Comparison of ENCODE assay signal across 10 mouse cellular contexts in the genomic region with DNA sequence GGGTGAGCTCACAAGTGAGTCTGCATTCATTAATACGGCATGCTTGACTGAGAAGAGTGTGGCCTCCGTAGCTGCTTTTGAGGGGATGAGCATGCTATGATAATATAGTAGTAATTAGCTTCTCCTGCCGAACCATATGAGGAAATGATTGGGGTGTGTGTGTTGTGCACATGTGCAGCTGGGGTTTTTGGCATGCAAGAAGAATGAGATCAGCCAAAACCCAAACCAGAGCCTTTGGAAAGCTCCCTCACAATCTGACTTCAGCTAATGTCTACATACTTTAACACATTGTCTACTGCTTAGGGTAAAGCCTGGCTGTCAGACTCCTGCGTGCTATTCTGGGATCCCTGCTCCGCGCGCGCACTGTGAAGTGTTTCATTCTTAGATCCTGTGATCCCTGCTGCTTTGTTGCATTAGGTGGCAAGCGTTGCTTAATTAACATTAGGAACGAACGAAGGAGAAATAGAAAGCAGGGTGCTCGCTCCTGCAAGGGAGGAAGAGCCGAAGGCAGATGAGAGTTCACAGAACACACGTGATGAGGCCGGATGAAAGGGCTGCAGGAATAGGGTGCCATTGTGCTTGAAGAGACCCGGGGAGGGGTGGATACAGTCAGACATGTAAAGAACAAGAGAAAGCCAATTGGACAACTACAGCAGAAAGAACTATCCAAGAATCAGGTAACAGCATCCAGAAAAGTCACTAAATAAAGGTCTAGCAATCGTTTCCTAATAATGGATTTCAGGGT.
DNase-seq lines count a peak whose midpoint lies in the region; ATAC-seq and TF ChIP-seq lines count a peak whose summit lies in the region.
"Had no signal": no experiment of that assay in that cellular context is flagged by ENCODE, and none has a peak within 500 bp of the region (broad histone marks: within the 10 kb centered on the region; RNA-seq: fewer than 3 reads in every experiment).

No protein-coding gene starts in this region.

- WGBS in heart, adult 2 months, result 48% methylated on average over 17 of the region's 17 CpGs
- 42% methylated on average over 17 of the region's 17 CpGs for WGBS in heart, embryonic 13.5 days
- 47% methylated on average over 17 of the region's 17 CpGs for WGBS in midbrain, embryonic 12.5 days

- intact Hi-C loops in heart, adult 2 months (cut with DNase I), result no loop called here
- intact Hi-C loops in heart, postnatal 25 days (cut with DNase I), result no loop called here

- no peak overlapping the region for H3K9ac ChIP-seq in heart, adult 2 months (ENCODE audit: low read depth, low read length)
- H3K9ac ChIP-seq in heart, embryonic 13.5 days, result peak overlapping the region; percentile 76
- H3K9ac ChIP-seq in midbrain, embryonic 12.5 days (replicated peaks), result 0 out of 2 replicates have a peak overlapping the region, but pooled peaks have one; percentile 34
- H3K9ac ChIP-seq: liver, embryonic 14.5 days had no signal

- no peaks in the 10 kb centered on the region; the same call in 1 of the 2 replicates for H3K4me1 ChIP-seq in heart, adult 2 months (ENCODE audit: control insufficient read depth, insufficient read depth, low read length)
- peaks cover 50% of the 10 kb centered on the region for H3K4me1 ChIP-seq in heart, embryonic 13.5 days
- peaks cover 42% of the 10 kb centered on the region for H3K4me1 ChIP-seq in midbrain, embryonic 12.5 days

- no peak overlapping the region for H3K27ac ChIP-seq in heart, adult 2 months
- peak overlapping the region; percentile 92 for H3K27ac ChIP-seq in heart, embryonic 13.5 days (replicated peaks)
- peak overlapping the region; percentile 68 for H3K27ac ChIP-seq in midbrain, embryonic 12.5 days (replicated peaks)
- H3K27ac ChIP-seq: liver, embryonic 14.5 days had no signal

- peak overlapping the region; percentile 67 for H3K4me2 ChIP-seq in heart, embryonic 13.5 days
- peak overlapping the region; percentile 27 for H3K4me2 ChIP-seq in midbrain, embryonic 12.5 days (replicated peaks)

- H3K79me2 ChIP-seq in heart, adult 2 months (replicated peaks; ENCODE audit: control insufficient read depth, insufficient read depth, low read length), result no peaks in the 10 kb centered on the region

- H3K4me3 ChIP-seq in heart, adult 2 months, result 0 out of 2 replicates have a peak overlapping the region, but pooled peaks have one; percentile 17
- peak overlapping the region; percentile 36 for H3K4me3 ChIP-seq in heart, embryonic 13.5 days
- H3K4me3 ChIP-seq in midbrain, embryonic 12.5 days, result no peak overlapping the region

- no peak; the same call in 1 of the 2 replicates for ATAC-seq in heart, embryonic 13.5 days (ENCODE audit: extremely low read depth, insufficient number of reproducible peaks, low FRiP score, low TSS enrichment)
- ATAC-seq in midbrain, embryonic 12.5 days (ENCODE audit: low FRiP score, low read depth), result peak; percentile 27; the same call in 1 of the 2 replicates
- no peak for ATAC-seq in megakaryocyte progenitor cell, adult 5-6 weeks (replicated peaks; ENCODE audit: poor library complexity)

- H3K27me3 ChIP-seq in heart, adult 2 months (ENCODE audit: control insufficient read depth, insufficient read depth, low read length), result no peaks in the 10 kb centered on the region
- no peaks in the 10 kb centered on the region for H3K27me3 ChIP-seq in heart, embryonic 13.5 days (replicated peaks)
- H3K27me3 ChIP-seq in midbrain, embryonic 12.5 days, result no peaks in the 10 kb centered on the region
- H3K27me3 ChIP-seq: CH12.LX had no signal

- TF ChIP-seq CTCF in heart, adult 2 months (IDR thresholded peaks at IDR 0.05), result no peak

- TF ChIP-seq POLR2A in heart, adult 2 months (IDR thresholded peaks at IDR 0.05; ENCODE audit: insufficient read depth, low read depth, low read length), result no peak

- DNase-seq in heart, adult 2 months, result peak; percentile 15 to 34
- DNase-seq in heart, postnatal 25 days (ENCODE audit: low spot score), result no peak
- peak; percentile 59 for DNase-seq in brain, adult 2 months (ENCODE audit: low read depth, low spot score)
- DNase-seq in thymus, adult 18-20 months, result no peak
- no peak for DNase-seq in adrenal gland, postnatal 14 days

- TF ChIP-seq EP300 in heart, adult 2 months (IDR thresholded peaks at IDR 0.05; ENCODE audit: insufficient read depth, low read depth, low read length), result no peak

- no peaks in the 10 kb centered on the region for H3K36me3 ChIP-seq in heart, adult 2 months (ENCODE audit: control insufficient read depth, insufficient read depth, low read length)
- no peaks in the 10 kb centered on the region for H3K36me3 ChIP-seq in heart, embryonic 13.5 days
- no peaks in the 10 kb centered on the region for H3K36me3 ChIP-seq in midbrain, embryonic 12.5 days

- H3K9me3 ChIP-seq in heart, embryonic 13.5 days, result no peaks in the 10 kb centered on the region
- no peaks in the 10 kb centered on the region for H3K9me3 ChIP-seq in midbrain, embryonic 12.5 days

Comparison
In these comparisons a context has a peak if more than half of its experiments do, and no peak if none do; other contexts are left out.
1. DNase-seq: peak in heart, adult 2 months (2 of 2) and brain, adult 2 months (single experiment); none in heart, postnatal 25 days (single experiment), thymus, adult 18-20 months (0 of 2) and adrenal gland, postnatal 14 days (single experiment).